Mouse (Mus musculus) stomach, embryonic 14.5 days (tissue): ENCODE measurements at regions not wholly inside any gene's neighbourhood (a gene's known extent, or its start where the extent isn't known, plus 50 kb on each side); places are given as distances from the start of the nearest gene placed in this dataset.
A peak's percentile ranks its signal among the peaks of the same experiment; 100 is the strongest.

Experiments used
- ATAC-seq: fragments of 200-750 bp; cut with Nextera tagmentation; 2 replicates; pipeline ENCODE4 v1.8.0; 2017; ENCODE audit warnings: low read depth, moderate TSS enrichment; ENCODE audit not compliant: insufficient number of reproducible peaks, insufficient read depth, low FRiP score
- H3K27ac ChIP-seq: fragments of 300-500 bp; sonication (generic); 2 replicates; pipeline ENCODE4 v1.5.1; 2014; ENCODE audit warnings: mild to moderate bottlenecking, low read length, moderate library complexity, mixed read lengths
- H3K27me3 ChIP-seq: fragments of 300-500 bp; sonication (generic); 2 replicates; pipeline ENCODE4 v1.6.1; 2014; ENCODE audit warnings: low read length, control low read depth, mixed read lengths; ENCODE audit not compliant: control insufficient read depth, insufficient read depth
- H3K36me3 ChIP-seq: fragments of 300-500 bp; sonication (generic); 2 replicates; pipeline ENCODE4 v1.6.1; 2014; ENCODE audit warnings: mild to moderate bottlenecking, control low read depth, low read length, moderate library complexity, mixed read lengths; ENCODE audit not compliant: control insufficient read depth, insufficient read depth
- H3K4me1 ChIP-seq: fragments of 300-500 bp; sonication (generic); 2 replicates; pipeline ENCODE4 v1.6.1; 2014; ENCODE audit warnings: low read length, control low read depth, mixed read lengths; ENCODE audit not compliant: control insufficient read depth, insufficient read depth
- H3K4me2 ChIP-seq: fragments of 300-500 bp; sonication (generic); replicated peaks from 2 replicates; pipeline ENCODE4 v1.6.1; 2014; ENCODE audit warnings: low read depth, low read length, control low read depth
- H3K4me3 ChIP-seq: fragments of 300-500 bp; sonication (generic); 2 replicates; pipeline ENCODE4 v1.5.1; 2014; ENCODE audit warnings: low read depth, low read length, control low read depth
- H3K9ac ChIP-seq: fragments of 300-500 bp; sonication (generic); replicated peaks from 2 replicates; pipeline ENCODE4 v1.6.1; 2014; ENCODE audit warnings: low read depth, mild to moderate bottlenecking, control low read depth, low read length, moderate library complexity, mixed read lengths
- H3K9me3 ChIP-seq: fragments of 300-500 bp; sonication (generic); 2 replicates; pipeline ENCODE4 v1.6.1; 2016; ENCODE audit warnings: low read depth, low read length, control low read depth; ENCODE audit not compliant: control insufficient read depth
- WGBS: fragments of 180-500 bp; shearing (Covaris S2); extraction: QIAGEN DNeasy Blood & Tissue Kit; methylation state at CpG from one replicate; pipeline ENCODE4 v1.1.7; 2014; 5-methylcytosine and 5-hydroxymethylcytosine counted together

GRCm38 (mm10) chr5:46348448-46348847 lies 491.0 kb upstream of the Lcorl start:
- H3K9ac ChIP-seq, result no peak overlapping the region
- WGBS, result 80% methylated on average over 5 of the region's 5 CpGs
- no peak for ATAC-seq

GRCm38 (mm10) chr5:46347368-46348083 lies 490.1 kb upstream of the Lcorl start:
- Histone ChIP-seq H3K27ac (no peak overlapping the region), H3K36me3 (no peaks in the 10 kb centered on the region), H3K9ac (no peak overlapping the region), H3K4me2 (peak overlapping the region; percentile 28; the same call in 1 of the 2 replicates), H3K4me1 (no peaks in the 10 kb centered on the region), H3K9me3 (no peaks in the 10 kb centered on the region), H3K27me3 (no peaks in the 10 kb centered on the region), H3K4me3 (no peak overlapping the region)
- peak; percentile 53 for ATAC-seq
- 22% methylated on average over 16 of the region's 16 CpGs for WGBS

More at GRCm38 (mm10) chr5:46348448-46348847, 491.0 kb upstream of the Lcorl start:
- Histone ChIP-seq H3K9me3 (no peaks in the 10 kb centered on the region), H3K4me3 (no peak overlapping the region), H3K4me2 (no peak overlapping the region), H3K27ac (no peak overlapping the region), H3K4me1 (no peaks in the 10 kb centered on the region), H3K36me3 (no peaks in the 10 kb centered on the region), H3K27me3 (no peaks in the 10 kb centered on the region)

DNA sequence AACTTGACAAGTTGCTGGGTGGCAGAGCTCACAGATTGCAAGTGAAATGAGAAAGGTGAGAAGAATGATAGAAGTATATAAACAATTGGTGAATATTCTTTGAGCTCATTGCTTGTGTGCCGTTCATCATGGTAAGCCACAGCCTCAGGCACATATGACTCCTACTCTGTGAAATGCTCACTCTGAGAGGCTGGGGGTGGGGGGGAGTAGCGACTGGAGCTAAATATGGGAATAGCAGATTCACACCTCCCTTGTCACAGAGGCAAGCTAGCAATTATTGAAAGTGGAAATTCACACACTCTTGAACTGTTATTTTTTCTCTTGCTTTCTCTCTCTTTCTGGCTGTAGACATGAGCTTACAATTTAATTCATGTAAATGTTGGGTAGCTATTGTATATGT lies 481.0 kb upstream of the Lcorl start:
- Histone ChIP-seq H3K27me3 (no peaks in the 10 kb centered on the region), H3K36me3 (no peaks in the 10 kb centered on the region), H3K4me3 (no peak overlapping the region), H3K27ac (no peak overlapping the region), H3K4me1 (no peaks in the 10 kb centered on the region), H3K9me3 (no peaks in the 10 kb centered on the region), H3K4me2 (no peak overlapping the region), H3K9ac (no peak overlapping the region)
- 76% methylated on average over 2 of the region's 2 CpGs for WGBS
- ATAC-seq, result no peak

- no peaks in the 10 kb centered on the region for H3K9me3 ChIP-seq
- no peaks in the 10 kb centered on the region for H3K36me3 ChIP-seq
- H3K4me2 ChIP-seq, result no peak overlapping the region
- H3K27ac ChIP-seq, result no peak overlapping the region
- ATAC-seq, result no peak
- H3K4me3 ChIP-seq, result no peak overlapping the region
- WGBS, result 38% methylated on average over 1 of the region's 1 CpGs
- H3K4me1 ChIP-seq, result no peaks in the 10 kb centered on the region
- no peak overlapping the region for H3K9ac ChIP-seq
- no peaks in the 10 kb centered on the region for H3K27me3 ChIP-seq
Observed at GRCm38 (mm10) chr5:46330880-46331279, 473.5 kb upstream of the Lcorl start.
